Mouse (Mus musculus): Measurements from ENCODE around the gene Gpa33.
"Not testable (repeated sequence)": the region's sequence is repeated elsewhere in the genome, so short reads cannot be mapped to it uniquely, and the experiment has no call there.

The Gpa33 gene

DNA sequence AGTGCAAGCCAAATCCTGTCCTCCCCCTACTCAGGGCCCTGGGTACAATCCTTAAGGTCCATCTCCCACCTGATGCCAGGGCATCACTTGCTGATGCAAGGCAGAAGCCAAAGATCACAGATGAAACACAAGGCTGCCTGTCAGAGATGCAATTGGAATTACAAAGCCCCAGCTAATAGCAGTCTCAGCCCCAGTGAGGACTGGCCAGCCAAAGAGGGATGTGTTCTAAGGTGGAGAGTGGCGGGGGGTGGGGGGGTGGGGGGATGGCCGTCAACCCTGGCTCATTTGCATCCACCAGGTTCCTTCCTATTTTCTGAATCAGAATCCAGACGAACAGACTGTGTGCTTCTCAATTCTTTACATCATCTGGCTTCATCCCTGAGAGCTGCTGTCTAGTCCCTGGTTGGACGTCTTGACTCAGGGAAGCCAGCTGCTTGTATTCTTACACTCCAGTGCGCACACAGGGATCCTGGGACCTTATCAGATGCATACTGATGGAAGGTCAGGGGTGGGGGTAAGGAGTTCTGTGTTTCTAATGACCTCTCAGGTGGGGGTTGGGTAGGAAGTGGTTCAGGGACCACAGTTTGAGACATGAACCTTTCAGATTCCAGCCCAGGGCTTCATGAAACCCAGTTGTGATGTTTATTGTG is 5.2 kb downstream of the Gpa33 start:
- no peak for DNase-seq (ENCODE audit: low spot score in 2 of 2)

DNA sequence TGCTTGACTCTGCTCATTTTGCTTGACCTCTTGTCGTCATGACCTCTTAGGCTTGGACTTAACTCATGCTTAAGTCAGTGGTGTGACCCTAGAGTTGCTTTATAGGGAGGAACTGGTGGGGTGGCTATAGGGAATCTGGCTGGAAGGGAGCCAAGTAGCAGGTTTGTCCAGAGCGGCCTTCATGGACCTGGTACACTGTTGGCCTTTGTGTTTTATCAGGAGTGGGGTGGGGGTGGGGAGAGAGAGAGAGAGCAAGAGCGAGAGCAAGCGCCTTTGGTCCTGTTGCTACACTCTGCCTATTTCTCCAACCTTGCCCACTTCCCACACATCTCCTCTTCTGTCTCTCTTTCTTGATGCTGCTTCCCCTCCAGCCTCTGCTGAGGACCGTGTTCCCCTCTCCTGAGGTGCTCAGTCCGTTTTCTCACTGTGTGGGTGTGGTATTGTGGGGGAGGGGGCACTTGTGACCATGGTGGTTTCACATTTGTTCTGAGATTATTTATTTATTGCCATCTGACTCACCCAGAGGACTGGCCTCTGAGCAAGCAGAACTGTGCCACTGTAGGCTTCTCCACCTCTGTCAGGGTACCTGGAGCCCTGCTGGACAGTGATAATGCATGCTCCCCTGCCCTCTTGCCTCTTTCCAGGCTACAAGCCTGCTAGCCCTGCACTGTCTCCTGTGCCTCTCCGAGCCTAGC is 7.4 kb downstream of the Gpa33 start:
- no peak for DNase-seq (ENCODE audit: low spot score in 2 of 2)

DNA sequence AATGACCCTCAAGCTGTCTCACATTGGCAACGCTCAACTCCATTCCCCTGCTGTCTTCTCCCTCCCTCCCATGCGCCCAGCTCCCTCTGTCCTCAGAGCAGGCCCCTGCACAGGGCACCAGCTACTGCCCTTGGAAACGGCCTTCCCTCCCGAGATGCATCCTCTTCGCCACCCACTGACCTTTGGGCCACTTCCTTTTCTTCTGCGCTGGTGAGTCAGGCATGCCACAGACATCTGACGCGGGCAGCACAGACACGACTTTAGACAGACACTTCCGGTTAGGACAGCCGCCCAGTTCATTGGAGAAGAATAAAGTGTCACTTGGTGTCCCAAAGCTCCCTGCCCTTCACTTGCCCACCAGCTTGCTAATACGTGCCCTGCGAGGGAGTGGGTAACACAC is 8.1 kb downstream of the Gpa33 start:
- DNase-seq (ENCODE audit: low spot score in 2 of 2) = no peak

DNA sequence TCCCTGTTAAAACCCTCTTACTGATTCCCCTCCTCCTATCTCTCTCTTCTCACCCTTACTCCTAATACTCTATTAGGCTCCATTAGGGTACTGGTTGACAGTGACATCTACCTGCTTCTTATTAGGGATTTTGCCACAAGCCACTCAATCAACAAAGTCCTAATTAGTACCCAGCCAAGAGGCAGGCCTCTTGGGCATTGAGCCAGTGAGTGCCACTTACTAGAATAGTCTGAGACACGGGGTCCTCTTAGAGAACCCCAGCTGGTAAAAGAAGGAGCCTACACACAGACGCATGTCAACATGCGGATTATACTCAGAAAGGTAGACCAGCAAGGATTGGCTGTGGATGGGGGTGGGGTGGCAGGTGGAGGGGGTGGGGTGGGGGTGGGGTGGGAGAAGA is 9.1 kb downstream of the Gpa33 start:
- no peak for DNase-seq (ENCODE audit: low spot score in 2 of 2)

DNA sequence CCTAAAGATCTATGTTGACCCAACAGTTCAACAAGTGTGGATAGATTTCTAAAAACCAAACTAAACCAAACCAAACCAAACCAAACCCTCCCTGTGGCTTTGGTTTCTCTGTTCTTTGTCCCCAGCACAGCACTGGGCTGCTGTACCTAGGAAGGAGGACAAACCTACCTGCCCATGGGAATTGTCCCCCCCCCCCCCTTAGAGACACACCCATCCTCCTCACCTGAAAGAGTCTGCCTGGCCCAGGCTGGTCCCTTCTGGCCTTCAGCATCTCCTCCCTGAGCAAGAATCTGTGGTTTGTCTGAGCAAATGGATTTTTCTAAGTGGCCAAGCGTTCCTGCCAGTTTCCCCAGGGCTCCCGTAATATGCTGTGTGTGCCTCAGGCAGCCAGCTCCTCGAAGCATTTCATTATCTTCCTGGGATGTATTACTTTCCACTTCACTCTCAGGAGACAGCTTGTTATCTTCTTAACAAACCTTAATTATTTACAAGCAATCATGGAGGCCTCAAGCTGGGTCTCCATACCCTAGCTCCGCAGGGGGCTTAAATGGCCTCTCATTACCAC is 9.7 kb downstream of the Gpa33 start:
- no peak for DNase-seq (ENCODE audit: low spot score in 2 of 2)

DNA sequence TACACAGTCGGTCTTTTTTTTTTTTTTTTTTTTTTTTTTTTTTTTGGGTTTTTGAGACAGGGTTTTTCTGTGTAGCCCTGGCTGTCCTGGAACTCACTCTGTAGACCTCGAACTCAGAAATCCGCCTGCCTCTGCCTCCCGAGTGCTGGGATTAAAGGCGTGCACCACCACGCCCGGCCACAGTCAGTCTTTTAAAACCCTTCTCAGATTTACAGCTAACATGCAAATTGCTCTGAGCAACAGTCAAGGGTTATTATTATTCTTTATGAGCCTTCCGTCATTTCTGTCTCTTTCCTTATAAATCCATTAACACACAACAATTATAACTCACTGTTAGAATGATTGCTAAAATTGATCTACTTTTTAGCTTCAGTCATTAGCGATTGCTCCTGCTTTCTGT is 11.8 kb downstream of the Gpa33 start:
- not testable (repeated sequence) for DNase-seq (ENCODE audit: low spot score in 2 of 2)

DNA sequence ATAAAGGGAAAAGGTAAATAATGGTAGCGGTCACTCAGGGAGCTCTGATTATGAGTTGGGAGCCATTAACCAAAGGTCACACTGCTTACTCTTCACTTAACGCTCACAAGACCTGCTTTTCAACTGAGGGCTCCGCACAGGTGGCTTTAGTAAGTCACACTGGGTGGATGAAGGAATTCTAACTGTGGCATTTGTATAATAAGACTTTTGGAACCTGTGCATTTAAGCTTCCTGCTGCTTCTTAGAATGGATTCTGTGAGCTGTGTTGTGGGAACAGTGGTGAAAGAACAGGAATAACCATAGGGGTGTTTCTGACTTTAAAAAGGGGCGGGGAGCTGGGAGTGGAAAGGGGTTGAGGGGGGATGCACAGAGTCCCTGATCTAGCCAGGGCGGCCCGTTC is 12.3 kb downstream of the Gpa33 start:
- no peak for DNase-seq (ENCODE audit: low spot score in 2 of 2)

DNA sequence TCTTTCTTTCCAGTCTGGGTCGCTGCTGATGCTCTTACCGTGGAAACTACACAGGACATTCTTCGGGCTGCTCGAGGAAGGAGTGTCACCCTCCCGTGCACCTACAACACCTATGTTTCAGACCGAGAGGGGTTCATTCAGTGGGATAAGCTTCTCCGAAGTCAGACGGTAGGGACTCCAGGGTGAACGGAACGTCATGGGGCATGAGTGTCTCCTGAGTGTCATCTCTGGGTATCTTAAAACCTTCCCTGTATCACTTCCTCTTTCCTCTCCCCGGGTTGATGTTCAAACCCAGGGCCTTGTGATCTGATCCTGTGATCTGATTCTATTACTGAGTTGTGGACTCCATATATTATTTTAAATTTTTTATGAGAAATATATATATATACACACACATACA is 16.6 kb downstream of the Gpa33 start:
- DNase-seq (ENCODE audit: low spot score in 2 of 2) = no peak

DNA sequence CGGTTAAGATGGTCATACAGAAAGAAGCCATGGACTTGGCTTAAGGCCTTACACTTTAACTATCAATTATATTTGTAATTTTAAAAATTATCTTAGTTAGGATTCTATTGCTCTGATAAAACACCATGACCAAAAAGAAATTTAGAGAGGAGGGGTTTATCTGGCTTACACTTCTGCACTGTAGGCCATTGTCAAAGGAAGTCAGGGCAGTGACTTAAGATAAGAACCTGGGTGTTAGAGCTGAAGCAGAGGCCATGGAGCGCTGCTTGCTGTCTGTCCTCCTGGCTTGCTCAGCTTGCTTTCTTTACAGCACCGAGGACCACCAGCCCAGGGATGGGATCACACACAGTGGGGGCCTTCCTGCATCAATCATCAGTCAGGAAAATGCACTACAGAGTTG is 17.6 kb downstream of the Gpa33 start:
- no peak for DNase-seq (ENCODE audit: low spot score in 2 of 2)

DNA sequence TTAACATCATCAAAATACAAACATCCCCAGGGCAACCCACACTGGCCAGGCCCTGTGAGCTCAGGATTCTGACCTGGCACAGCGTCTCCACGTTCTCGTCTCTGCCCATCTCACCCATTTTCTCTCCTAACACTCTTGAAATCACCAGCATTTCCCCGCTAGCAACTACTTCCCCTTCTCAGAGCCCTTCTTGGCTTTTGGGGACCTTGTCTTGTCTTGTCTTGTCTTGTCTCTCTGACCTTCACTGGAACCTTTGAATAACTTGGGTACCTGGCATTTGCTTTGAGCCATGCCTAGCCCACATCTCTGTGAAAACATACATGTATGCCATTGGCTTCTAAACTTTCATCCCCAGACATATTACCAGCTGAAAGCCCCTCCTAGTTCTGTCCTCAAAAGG is 19.4 kb downstream of the Gpa33 start:
- no peak for DNase-seq (ENCODE audit: low spot score in 2 of 2)

DNA sequence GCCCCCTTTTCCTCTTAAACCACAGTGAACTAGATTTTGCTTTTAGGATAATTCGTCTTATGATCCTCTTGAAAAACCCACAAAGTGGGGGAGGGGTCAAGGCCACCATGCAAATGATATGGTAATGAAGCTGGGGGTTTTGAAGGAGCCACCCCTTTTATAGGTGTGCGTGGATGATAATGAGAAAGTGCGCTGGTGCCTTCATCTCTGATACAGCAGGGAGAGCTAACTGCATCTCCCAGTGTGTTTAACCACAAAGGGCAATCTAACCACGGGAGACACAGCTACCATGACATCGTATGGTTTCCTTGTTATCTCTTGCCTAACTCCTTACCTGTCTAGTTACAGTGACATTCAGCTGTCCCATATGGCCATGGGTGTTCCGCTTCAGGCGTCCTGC is 20.0 kb downstream of the Gpa33 start:
- no peak for DNase-seq (ENCODE audit: low spot score in 2 of 2)

DNA sequence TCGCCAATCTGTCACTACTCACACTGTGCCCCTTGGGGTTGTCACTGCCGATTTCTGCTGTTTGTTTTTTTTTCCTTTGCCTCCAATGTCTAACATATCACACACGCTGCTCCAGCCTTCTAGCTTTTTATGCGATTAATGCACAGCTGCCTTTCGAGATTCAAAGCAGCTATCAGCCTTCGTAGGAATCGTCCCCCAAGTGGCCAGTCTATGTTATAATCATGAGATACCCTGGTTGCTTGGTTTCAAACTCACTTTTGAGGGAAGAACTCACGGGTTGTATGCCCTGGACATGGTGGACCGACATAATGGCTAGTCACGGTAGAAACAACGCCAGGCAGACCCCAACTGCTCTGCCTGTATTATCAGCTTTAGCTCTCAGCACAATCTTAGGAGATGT is 21.3 kb downstream of the Gpa33 start:
- no peak for DNase-seq (ENCODE audit: low spot score in 2 of 2)

DNA sequence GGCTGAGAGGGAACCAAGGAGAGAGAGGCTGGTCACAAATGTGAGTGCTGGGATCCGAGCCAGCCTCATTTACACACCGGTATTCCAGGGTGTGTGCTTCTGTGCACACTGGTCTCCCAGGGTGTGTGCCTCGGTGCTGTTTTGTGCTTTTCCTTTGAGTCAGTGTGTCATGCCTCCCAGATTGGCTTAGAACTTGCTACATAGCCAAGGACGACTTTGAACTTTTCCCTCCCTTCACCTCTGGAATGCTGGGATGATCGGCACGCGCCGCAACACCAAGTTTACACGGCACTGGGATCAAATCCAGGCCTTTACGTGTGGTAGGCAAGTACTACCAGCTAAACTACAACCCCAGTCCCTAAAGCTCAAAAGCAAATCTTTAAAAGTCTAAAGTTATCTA is 22.0 kb downstream of the Gpa33 start:
- DNase-seq (ENCODE audit: low spot score in 2 of 2) = no peak

DNA sequence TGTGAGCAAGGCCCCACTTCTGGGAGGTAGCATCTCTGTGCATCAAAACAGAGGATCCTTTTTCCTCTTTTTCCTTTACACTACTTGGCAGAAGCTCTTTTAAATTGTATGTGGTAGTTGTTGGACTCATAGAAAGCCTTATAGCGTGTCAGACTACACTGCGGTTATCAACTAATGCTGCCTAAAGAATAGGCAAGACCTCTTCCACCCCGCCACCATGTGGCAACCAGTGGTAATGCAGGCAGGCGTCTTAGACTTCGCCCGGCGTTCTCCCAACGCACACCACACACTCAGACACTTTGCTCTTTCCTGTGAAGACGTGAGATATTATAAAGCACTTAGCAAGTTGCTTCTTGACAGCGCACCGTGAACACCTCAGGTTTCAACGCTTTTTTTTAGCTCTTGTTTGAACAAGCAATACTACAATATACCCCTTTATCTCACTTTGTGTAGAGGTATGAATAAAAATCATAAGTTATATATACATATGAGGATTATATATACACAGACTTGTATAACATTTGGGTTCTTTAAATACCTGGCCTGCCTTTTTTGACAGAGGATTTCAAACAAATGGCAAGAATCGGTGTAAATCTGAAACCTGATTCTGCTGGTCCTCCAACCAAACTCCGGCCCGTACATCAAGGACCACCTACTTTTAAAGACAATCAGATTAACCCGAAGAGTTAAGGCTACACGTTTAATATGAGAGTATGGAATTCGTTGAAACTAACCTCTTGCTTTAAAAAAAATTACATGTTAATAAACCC is 23.5 kb downstream of the Gpa33 start:
- peak; percentile 58 to 89 for DNase-seq (ENCODE audit: low spot score in 2 of 2)

DNA sequence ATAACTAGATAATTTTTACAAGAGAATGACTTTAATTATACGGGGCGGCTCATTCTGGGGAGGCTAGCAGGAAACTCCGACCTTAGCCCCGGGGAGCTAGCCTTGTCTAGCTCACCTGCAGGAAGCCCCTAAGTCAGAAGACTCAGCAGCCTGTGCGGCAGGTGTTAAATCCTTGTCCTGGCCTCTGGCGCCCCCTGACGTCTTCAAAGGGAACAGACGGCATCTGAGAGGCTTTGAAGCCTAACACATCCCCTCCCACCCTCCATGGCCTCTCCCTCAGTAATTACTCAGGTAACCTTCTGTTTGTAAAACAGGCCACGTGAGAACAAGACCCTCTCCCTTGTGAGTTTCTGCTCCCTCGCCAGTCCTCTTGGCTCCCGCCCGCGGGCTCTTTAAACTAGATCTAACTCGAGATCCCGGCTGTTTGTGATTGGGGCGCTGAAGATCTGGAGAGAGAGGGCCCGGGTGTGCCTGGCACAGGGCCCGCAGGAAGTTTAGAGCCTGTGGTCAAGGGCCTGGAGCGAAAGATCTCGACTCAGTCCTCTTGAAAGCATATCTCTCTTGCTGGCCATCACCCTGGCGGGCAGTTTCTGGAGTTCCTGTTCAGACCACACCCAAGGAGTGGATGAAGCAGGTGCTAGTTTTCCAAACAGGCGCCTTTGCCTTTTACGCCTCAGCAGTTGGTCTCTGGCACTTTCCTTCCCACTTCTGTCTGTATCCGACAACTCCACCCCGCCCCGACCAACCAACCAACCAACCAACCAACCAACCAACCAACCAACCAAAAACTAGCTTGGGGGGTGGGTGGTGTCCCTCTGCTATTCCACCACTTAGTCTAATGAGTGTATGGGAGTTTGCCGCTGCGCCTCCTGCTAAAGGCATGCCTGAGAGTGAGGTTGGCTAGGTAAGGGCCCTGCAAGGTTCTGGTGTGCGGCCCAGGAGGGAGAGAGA is 24.4 kb downstream of the Gpa33 start:
- DNase-seq (ENCODE audit: low spot score in 2 of 2) = peak; percentile 34 to 72

DNA sequence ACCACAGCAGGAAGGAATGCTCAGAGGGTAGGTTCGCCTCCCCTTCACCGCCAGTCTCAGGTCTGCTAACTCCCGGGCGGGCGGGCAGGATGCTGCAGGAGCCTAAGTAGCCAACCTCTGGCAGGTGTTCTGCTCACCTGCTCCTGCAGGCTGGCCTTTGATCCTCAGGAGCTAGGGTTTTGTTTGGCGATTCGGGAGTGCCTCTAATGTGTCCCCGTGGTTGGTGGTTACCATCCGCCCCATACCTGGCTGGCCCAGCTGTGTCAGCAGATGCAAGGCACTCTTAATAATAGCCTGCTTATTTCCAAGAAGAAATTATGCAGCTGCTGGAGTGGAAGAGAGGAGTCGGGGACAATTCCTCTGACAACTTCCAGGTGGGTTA is 25.1 kb downstream of the Gpa33 start:
- no peak for DNase-seq (ENCODE audit: low spot score in 2 of 2)

DNA sequence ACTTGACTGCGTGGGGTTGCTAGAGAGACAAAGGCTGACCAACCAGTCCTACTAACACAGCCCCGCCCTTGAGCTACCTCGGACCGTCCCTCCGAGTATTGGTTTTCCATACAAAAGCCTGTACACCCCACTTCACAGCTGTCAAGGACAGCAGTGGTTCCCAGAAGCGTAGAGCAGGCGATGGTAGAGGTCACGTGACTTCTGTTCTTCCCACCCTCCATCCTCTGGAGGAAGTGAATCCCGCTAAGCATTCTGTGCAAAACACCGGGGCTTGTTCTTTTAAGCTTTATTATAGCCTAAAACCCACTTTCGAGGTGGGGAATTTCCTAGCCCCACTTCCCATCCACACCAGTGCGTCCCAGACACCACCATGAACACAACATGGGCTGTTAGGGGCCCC is 27.7 kb downstream of the Gpa33 start:
- DNase-seq (ENCODE audit: low spot score in 2 of 2) = no peak

DNA sequence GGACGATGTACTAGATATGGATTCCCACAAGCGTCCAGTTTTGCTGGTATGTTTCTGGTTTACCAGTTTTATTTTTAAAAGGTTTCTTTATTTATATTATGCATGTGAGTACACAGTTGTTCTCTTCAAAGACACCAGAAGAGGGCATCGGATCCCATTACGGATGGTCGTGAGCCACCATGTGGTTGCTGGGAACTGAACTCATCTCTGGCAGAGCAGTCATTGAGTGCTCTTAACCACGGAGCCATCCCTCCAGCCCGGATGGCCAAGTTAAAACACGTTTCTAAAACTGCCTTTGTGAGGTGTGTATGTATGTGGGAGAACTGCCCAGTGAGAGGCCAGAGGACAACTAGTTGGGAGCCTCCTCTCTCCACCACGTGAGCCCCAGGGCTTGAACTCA is 28.6 kb downstream of the Gpa33 start:
- DNase-seq (ENCODE audit: low spot score in 2 of 2) = no peak

DNA sequence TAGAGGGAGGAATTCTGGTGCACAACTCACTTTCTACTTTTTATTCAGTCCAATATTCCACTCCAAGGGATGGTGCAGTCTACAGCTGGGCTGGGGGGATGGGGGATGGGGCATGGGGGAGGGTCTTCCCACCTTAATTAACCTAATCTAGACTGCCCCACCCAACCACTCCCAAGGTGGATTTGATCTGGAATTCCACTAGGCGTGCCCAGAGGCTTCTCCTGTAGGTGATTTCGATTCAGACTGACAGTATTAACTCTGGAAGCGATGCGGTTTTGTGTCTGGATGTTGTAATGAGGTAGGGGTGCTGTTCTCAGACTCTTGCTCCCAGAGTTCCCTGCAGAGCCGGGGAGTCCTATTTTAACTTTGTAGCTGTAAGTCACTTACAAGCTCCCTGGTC is 30.1 kb downstream of the Gpa33 start:
- no peak for DNase-seq (ENCODE audit: low spot score in 2 of 2)

DNA sequence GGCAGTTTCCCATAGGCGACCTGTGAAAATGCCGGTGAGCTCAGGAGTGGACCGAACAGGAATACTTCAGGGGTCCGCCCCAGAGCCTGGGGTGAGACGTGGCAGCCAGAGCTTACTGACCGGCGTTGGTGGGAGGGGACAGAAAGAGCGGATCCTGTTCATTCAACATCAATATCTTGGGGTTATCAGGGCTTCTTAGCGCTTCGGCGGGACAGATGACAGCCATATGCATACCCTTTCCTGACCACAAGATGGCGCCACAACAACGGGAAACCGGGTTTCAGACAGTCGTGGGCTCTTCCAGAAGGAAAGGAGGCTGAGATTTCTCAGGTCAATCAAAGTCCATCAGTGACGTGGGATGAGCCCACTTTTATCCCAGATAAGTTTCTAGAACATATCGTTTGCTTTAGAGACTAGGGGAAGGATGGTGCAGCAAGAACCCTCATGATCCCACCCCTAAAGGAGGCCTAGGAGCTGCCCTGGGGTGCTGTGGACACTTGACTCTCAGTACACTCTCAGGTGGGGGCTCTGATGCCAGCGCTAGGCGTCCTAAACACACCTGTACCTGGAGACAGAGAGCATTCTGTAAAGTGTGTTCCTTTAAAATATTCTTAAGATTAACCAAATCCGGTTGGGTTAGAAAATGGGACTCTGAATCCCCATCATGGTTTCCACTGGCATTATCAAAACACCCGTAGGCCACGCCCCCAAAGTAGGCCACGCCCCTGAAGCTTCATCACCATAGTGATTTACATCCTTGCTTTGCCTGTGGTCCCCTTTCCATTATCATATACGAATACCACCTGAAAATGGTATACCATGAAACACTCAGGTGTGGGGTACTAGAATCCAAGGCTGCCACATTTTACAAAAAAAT is 30.8 kb downstream of the Gpa33 start:
- peak in 1 of 2 experiments; percentile 72 for DNase-seq (ENCODE audit: low spot score in 2 of 2)

DNA sequence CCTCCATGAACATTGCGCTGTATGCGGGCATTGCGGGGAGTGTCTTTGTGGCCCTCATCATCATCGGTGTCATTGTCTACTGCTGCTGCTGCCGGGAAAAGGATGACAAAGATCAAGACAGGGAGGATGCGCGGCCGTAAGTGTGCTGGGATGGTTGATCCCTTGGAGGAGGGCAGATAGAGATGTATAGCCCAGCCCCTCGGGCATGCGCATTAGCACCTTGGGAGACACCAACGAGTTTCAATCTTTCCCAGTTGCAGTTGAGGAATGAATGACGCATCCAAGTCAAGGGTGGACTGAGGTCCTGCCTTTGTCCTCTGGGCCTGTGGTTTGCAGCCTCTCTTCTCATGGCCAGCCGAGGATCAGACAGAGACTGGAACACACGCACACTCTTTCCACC is 34.5 kb downstream of the Gpa33 start:
- DNase-seq (ENCODE audit: low spot score in 2 of 2) = peak in 1 of 2 experiments; percentile 3

Measured in frontal cortex, postnatal 10 days (tissue).